Comparison of ENCODE assay signal across 8 mouse cellular contexts in the genomic region with DNA sequence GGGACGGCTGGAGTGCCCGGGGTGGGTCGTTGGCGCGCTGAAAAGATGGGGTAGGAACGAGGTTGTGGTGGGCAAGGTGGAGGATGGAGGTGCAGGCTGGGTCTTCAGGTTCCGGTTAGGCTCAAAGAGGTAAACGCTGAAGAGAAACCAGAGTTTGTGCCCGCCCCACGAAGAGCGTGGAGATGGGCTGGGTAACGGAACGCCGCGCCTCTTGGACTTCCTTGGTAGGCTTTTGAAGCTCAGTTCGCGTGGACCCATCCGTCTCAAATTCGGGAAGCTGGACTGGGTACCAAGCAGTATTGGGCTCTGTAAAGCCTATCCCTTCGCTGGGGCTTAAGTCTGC. TPM values are rescaled to one million over a fixed set of nuclear protein-coding genes. Genes with fewer than 3 reads are reported as not detected.
A peak's percentile ranks its signal among the peaks of the same experiment; 100 is the strongest.
DNase-seq lines count a peak whose midpoint lies in the region; ATAC-seq and TF ChIP-seq lines count a peak whose summit lies in the region.

No protein-coding gene starts in this region.

- peaks cover 29% of the 10 kb centered on the region for H3K4me1 ChIP-seq in heart, embryonic 12.5 days (replicated peaks)
- H3K4me1 ChIP-seq in ES-E14 (ENCODE audit: control insufficient read depth in 2 of 2, insufficient read depth in 2 of 2, low read length in 2 of 2, poor library complexity in 1 of 2): peaks cover 5 to 7% of the 10 kb centered on the region in 2 experiments; a peak in 3 of 4 replicates
- H3K4me1 ChIP-seq in embryonic facial prominence, embryonic 12.5 days: peaks cover 21% of the 10 kb centered on the region
- H3K4me1 ChIP-seq in hindbrain, embryonic 13.5 days (replicated peaks): peaks cover 26% of the 10 kb centered on the region
- peaks cover 21% of the 10 kb centered on the region for H3K4me1 ChIP-seq in liver, embryonic 11.5 days (replicated peaks; ENCODE audit: control insufficient read depth, insufficient read depth, low read length)
- H3K4me1 ChIP-seq in midbrain, postnatal 0 days (ENCODE audit: insufficient read depth, low read length): peaks cover 8% of the 10 kb centered on the region

- peak overlapping the region; percentile 78 for H3K4me2 ChIP-seq in heart, embryonic 12.5 days
- H3K4me2 ChIP-seq in embryonic facial prominence, embryonic 12.5 days (replicated peaks): peak overlapping the region; percentile 79
- H3K4me2 ChIP-seq in hindbrain, embryonic 13.5 days: peak overlapping the region; percentile 67
- H3K4me2 ChIP-seq in liver, embryonic 11.5 days: peak overlapping the region; percentile 88
- peak overlapping the region; percentile 62 for H3K4me2 ChIP-seq in midbrain, postnatal 0 days (ENCODE audit: low read depth, low read length, poor library complexity, severe bottlenecking)

- H3K36me3 ChIP-seq in heart, embryonic 12.5 days: peaks cover 14% of the 10 kb centered on the region
- H3K36me3 ChIP-seq in ES-E14 (ENCODE audit: control insufficient read depth, insufficient read depth, low read length, poor library complexity, severe bottlenecking): peaks cover 9% of the 10 kb centered on the region
- H3K36me3 ChIP-seq in embryonic facial prominence, embryonic 12.5 days: peaks cover 10% of the 10 kb centered on the region
- H3K36me3 ChIP-seq in hindbrain, embryonic 13.5 days: peaks cover 15% of the 10 kb centered on the region
- peaks cover 6% of the 10 kb centered on the region; the same call in 1 of the 2 replicates for H3K36me3 ChIP-seq in liver, embryonic 11.5 days (ENCODE audit: control insufficient read depth, insufficient read depth, low read length)
- H3K36me3 ChIP-seq in midbrain, postnatal 0 days (ENCODE audit: insufficient read depth, low read length): peaks cover 7% of the 10 kb centered on the region

- peak overlapping the region; percentile 84 for H3K4me3 ChIP-seq in heart, embryonic 12.5 days
- H3K4me3 ChIP-seq in ES-E14 (ENCODE audit: insufficient read depth in 1 of 2, low read depth in 1 of 2, low read length in 2 of 2, poor library complexity in 1 of 2, severe bottlenecking in 1 of 2): peak overlapping the region; percentile 86 to 90
- peak overlapping the region; percentile 62 for H3K4me3 ChIP-seq in embryonic facial prominence, embryonic 12.5 days
- H3K4me3 ChIP-seq in hindbrain, embryonic 13.5 days: peak overlapping the region; percentile 67
- peak overlapping the region; percentile 79 for H3K4me3 ChIP-seq in liver, embryonic 11.5 days (ENCODE audit: low read depth, low read length)
- H3K4me3 ChIP-seq in midbrain, postnatal 0 days (ENCODE audit: low read depth, low read length): peak overlapping the region; percentile 48

- in situ Hi-C loops in ES-E14 (cut with MboI; ENCODE audit: low sequenced_read_pairs in 2 of 2, unreplicated experiment in 2 of 2): no loop called here

- H3K27ac ChIP-seq in heart, embryonic 12.5 days (ENCODE audit: poor library complexity, severe bottlenecking): peak overlapping the region; percentile 75
- H3K27ac ChIP-seq in ES-E14 (ENCODE audit: insufficient read depth, low read depth, low read length, poor library complexity, severe bottlenecking): peak overlapping the region; percentile 78
- peak overlapping the region; percentile 97 for H3K27ac ChIP-seq in embryonic facial prominence, embryonic 12.5 days
- H3K27ac ChIP-seq in hindbrain, embryonic 13.5 days: peak overlapping the region; percentile 87
- H3K27ac ChIP-seq in liver, embryonic 11.5 days (ENCODE audit: low read depth, low read length): peak overlapping the region; percentile 84
- H3K27ac ChIP-seq in midbrain, postnatal 0 days (ENCODE audit: low read depth, low read length): peak overlapping the region; percentile 82

- DNase-seq in heart, adult 8-10 months (ENCODE audit: low spot score): no peak
- DNase-seq in ES-E14 (ENCODE audit: low read depth, low spot score): no peak
- DNase-seq in liver, embryonic 11.5 days (ENCODE audit: low spot score): no peak
- no peak for DNase-seq in midbrain, postnatal 0 days (ENCODE audit: low spot score)
- no peak for DNase-seq in layer of hippocampus, postnatal 25 days (ENCODE audit: extremely low spot score in 1 of 2, low spot score in 1 of 2)

- ATAC-seq in heart, embryonic 12.5 days (ENCODE audit: insufficient number of reproducible peaks, low FRiP score): peak; percentile 3
- peak; percentile 1; the same call in 1 of the 2 replicates for ATAC-seq in embryonic facial prominence, embryonic 12.5 days (ENCODE audit: insufficient number of reproducible peaks, insufficient read depth, low FRiP score, low TSS enrichment)
- ATAC-seq in hindbrain, embryonic 13.5 days (ENCODE audit: low FRiP score): no peak
- peak; percentile 16 for ATAC-seq in liver, embryonic 11.5 days (replicated peaks; ENCODE audit: low FRiP score)
- no peak; the same call in 1 of the 2 replicates for ATAC-seq in midbrain, postnatal 0 days (ENCODE audit: low FRiP score)

- TF ChIP-seq CTCF in midbrain, postnatal 0 days (IDR thresholded peaks at IDR 0.05): no peak

- no peaks in the 10 kb centered on the region for H3K9me3 ChIP-seq in heart, embryonic 12.5 days (replicated peaks)
- no peaks in the 10 kb centered on the region for H3K9me3 ChIP-seq in ES-E14 (ENCODE audit: control insufficient read depth, insufficient read depth, low read depth, low read length)
- H3K9me3 ChIP-seq in embryonic facial prominence, embryonic 12.5 days: no peaks in the 10 kb centered on the region
- H3K9me3 ChIP-seq in hindbrain, embryonic 13.5 days: no peaks in the 10 kb centered on the region
- no peaks in the 10 kb centered on the region for H3K9me3 ChIP-seq in liver, embryonic 11.5 days (ENCODE audit: control insufficient read depth, low read length)
- H3K9me3 ChIP-seq in midbrain, postnatal 0 days (ENCODE audit: low read length): no peaks in the 10 kb centered on the region

- H3K9ac ChIP-seq in heart, embryonic 12.5 days: peak overlapping the region; percentile 89
- peak overlapping the region; percentile 92 for H3K9ac ChIP-seq in ES-E14 (ENCODE audit: insufficient read depth, low read depth, low read length, poor library complexity, severe bottlenecking)
- peak overlapping the region; percentile 71 for H3K9ac ChIP-seq in embryonic facial prominence, embryonic 12.5 days
- H3K9ac ChIP-seq in hindbrain, embryonic 13.5 days: peak overlapping the region; percentile 85
- peak overlapping the region; percentile 85 for H3K9ac ChIP-seq in liver, embryonic 11.5 days (ENCODE audit: low read depth, low read length)
- peak overlapping the region; percentile 56 for H3K9ac ChIP-seq in midbrain, postnatal 0 days (replicated peaks; ENCODE audit: low read length, poor library complexity, severe bottlenecking)

- WGBS in heart, embryonic 12.5 days: under 1% methylated on average over 20 of the region's 20 CpGs
- under 1% methylated on average over 20 of the region's 20 CpGs for WGBS in embryonic facial prominence, embryonic 12.5 days
- under 1% methylated on average over 20 of the region's 20 CpGs for WGBS in hindbrain, embryonic 13.5 days
- WGBS in liver, embryonic 11.5 days: under 1% methylated on average over 20 of the region's 20 CpGs
- WGBS in midbrain, postnatal 0 days: under 1% methylated on average over 20 of the region's 20 CpGs

- H3K27me3 ChIP-seq in heart, embryonic 12.5 days (replicated peaks): no peaks in the 10 kb centered on the region
- H3K27me3 ChIP-seq in embryonic facial prominence, embryonic 12.5 days: no peaks in the 10 kb centered on the region
- H3K27me3 ChIP-seq in hindbrain, embryonic 13.5 days: no peaks in the 10 kb centered on the region
- H3K27me3 ChIP-seq in liver, embryonic 11.5 days (replicated peaks; ENCODE audit: control insufficient read depth, insufficient read depth, low read length): no peaks in the 10 kb centered on the region
- no peaks in the 10 kb centered on the region for H3K27me3 ChIP-seq in midbrain, postnatal 0 days (ENCODE audit: insufficient read depth, low read length)

TF ChIP-seq in ES-E14, 5 proteins besides CTCF, POLR2A, EP300 and RAD21:
- TF ChIP-seq CHD2 (IDR thresholded peaks at IDR 0.05; ENCODE audit: low read depth, low read length): no peak; the same call in 1 of the 2 replicates
- TF ChIP-seq MAFK (IDR thresholded peaks at IDR 0.05; ENCODE audit: insufficient read depth, low read depth, low read length): no peak
- no peak for TF ChIP-seq HCFC1 (IDR thresholded peaks at IDR 0.05; ENCODE audit: borderline replicate concordance, insufficient read depth, low read length)
- no peak for TF ChIP-seq ZNF384 (IDR thresholded peaks at IDR 0.05; ENCODE audit: low read depth, low read length)
- TF ChIP-seq ZC3H11A (IDR thresholded peaks at IDR 0.05; ENCODE audit: borderline replicate concordance, low read depth, low read length): no peak
TF ChIP-seq in ES-E14: peak in this region for 0.

RNA-seq across cellular contexts. Expression of a gene that starts 0.5 kb away (rescaled TPM):
- polyA plus RNA-seq in heart, embryonic 12.5 days (2016; fragmentation: Nextera tagmentation; extraction: Ambion mirVana): 801 and 858 TPM in 2 replicates
- 10 to 100 TPM; 77.8 to 97.3 (median 89.0) TPM for total RNA-seq in heart, adult 8-10 months (2022)
- total RNA-seq in ES-E14 (2012; rRNA removed): 287 and 350 TPM in 2 replicates
- 1,535 and 1,770 TPM in 2 replicates for polyA plus RNA-seq in embryonic facial prominence, embryonic 12.5 days (2016; fragmentation: Nextera tagmentation; extraction: Ambion mirVana)
- polyA plus RNA-seq in hindbrain, embryonic 13.5 days (2015; fragmentation: Nextera tagmentation; extraction: Ambion mirVana): 984 and 1,014 TPM in 2 replicates
- 1,278 and 1,318 TPM in 2 replicates for polyA plus RNA-seq in liver, embryonic 11.5 days (2014; fragmentation: Nextera tagmentation; extraction: Ambion mirVana)
- total RNA-seq in midbrain, postnatal 0 days (2014; rRNA removed): 171 and 252 TPM in 2 replicates
- 603 and 756 TPM in 2 replicates for polyA plus RNA-seq in midbrain, postnatal 0 days (2015; fragmentation: Nextera tagmentation; extraction: Ambion mirVana)
- total RNA-seq in layer of hippocampus, postnatal 25 days (2021): 100 to 1,000 TPM; 139 to 159 TPM

RNA-seq across cellular contexts. Expression of a gene that starts 0.7 kb away (rescaled TPM):
- polyA plus RNA-seq in heart, embryonic 12.5 days (2016; fragmentation: Nextera tagmentation; extraction: Ambion mirVana): 36.3 and 38.1 TPM in 2 replicates
- 10 to 100 TPM; 18.6 to 24.4 (median 21.0) TPM for total RNA-seq in heart, adult 8-10 months (2022)
- total RNA-seq in ES-E14 (2012; rRNA removed): 108 and 116 TPM in 2 replicates
- polyA plus RNA-seq in embryonic facial prominence, embryonic 12.5 days (2016; fragmentation: Nextera tagmentation; extraction: Ambion mirVana): 58.3 and 63.9 TPM in 2 replicates
- 54.6 and 58.6 TPM in 2 replicates for polyA plus RNA-seq in hindbrain, embryonic 13.5 days (2015; fragmentation: Nextera tagmentation; extraction: Ambion mirVana)
- polyA plus RNA-seq in liver, embryonic 11.5 days (2014; fragmentation: Nextera tagmentation; extraction: Ambion mirVana): 53.2 and 62.3 TPM in 2 replicates
- 48.1 and 50.9 TPM in 2 replicates for total RNA-seq in midbrain, postnatal 0 days (2014; rRNA removed)
- polyA plus RNA-seq in midbrain, postnatal 0 days (2015; fragmentation: Nextera tagmentation; extraction: Ambion mirVana): 43.0 and 47.0 TPM in 2 replicates
- 10 to 100 TPM; 35.7 to 36.3 TPM for total RNA-seq in layer of hippocampus, postnatal 25 days (2021)

Comparison
In these comparisons a context has a peak if more than half of its experiments do, and no peak if none do; other contexts are left out.
1. ATAC-seq: peak in heart, embryonic 12.5 days (single experiment), embryonic facial prominence, embryonic 12.5 days (single experiment) and liver, embryonic 11.5 days (single experiment); none in hindbrain, embryonic 13.5 days (single experiment) and midbrain, postnatal 0 days (single experiment).
2. Peak in every context shown above with its lines, with median percentiles within 50 percentile points of each other: H3K27ac ChIP-seq, H3K4me2 ChIP-seq, H3K4me3 ChIP-seq and H3K9ac ChIP-seq.